Mouse (Mus musculus): ENCODE results near the gene Olfr1287. TPM values are rescaled to one million over a fixed set of nuclear protein-coding genes. Genes with fewer than 3 reads are reported as not detected.

Olfr1287 gene
- total RNA-seq (2021), result not detected
- long read RNA-seq, experiment 1, result 0 reads
- long read RNA-seq, experiment 2, result 0 reads

GRCm38 (mm10) chr2:111448842-111449241 is at the start of gene Olfr1287:
Gene Olfr1287 (plus strand): TSS chr2:111449142.
- no peak for DNase-seq (ENCODE audit: low spot score in 2 of 2)

- no peak for DNase-seq (ENCODE audit: low spot score in 2 of 2)
Measured at GRCm38 (mm10) chr2:111422931-111423330, 26.0 kb upstream of the Olfr1287 start, which contains the start of gene Olfr1286. Gene Olfr1286 (minus strand): TSS chr2:111423115.

GRCm38 (mm10) chr2:111473801-111474200 is 24.9 kb downstream of the Olfr1287 start, which contains the start of gene Olfr1288:
Gene Olfr1288 (plus strand): TSS chr2:111474101.
- no peak for DNase-seq (ENCODE audit: low spot score in 2 of 2)

- no peak for DNase-seq (ENCODE audit: low spot score in 2 of 2)
Measured at GRCm38 (mm10) chr2:111480519-111480918, 31.6 kb downstream of the Olfr1287 start, which contains the start of gene Olfr1289. Gene Olfr1289 (plus strand): TSS chr2:111480819.

- no peak for DNase-seq (ENCODE audit: low spot score in 2 of 2)
Measured at GRCm38 (mm10) chr2:111493729-111494128, 44.8 kb downstream of the Olfr1287 start, which contains the start of gene Olfr1290. Gene Olfr1290 (minus strand): TSS chr2:111493829.

GRCm38 (mm10) chr2:111496880-111497279 is 47.9 kb downstream of the Olfr1287 start, which contains the start of gene Olfr1291-ps1:
Gene Olfr1291-ps1 (plus strand): TSS chr2:111497180.
- no peak for DNase-seq (ENCODE audit: low spot score in 2 of 2)

Other genes with a start within 250 kb of the Olfr1287 start
- not detected for gene 4930430A15Rik, start 219.5 kb upstream of the Olfr1287 start, total RNA-seq (2021)
- gene Olfr1275, start 213.9 kb upstream of the Olfr1287 start, total RNA-seq (2021), result not detected
- not detected for gene Olfr1276, start 194.6 kb upstream of the Olfr1287 start, total RNA-seq (2021)
- not detected for gene Olfr1277, start 175.0 kb upstream of the Olfr1287 start, total RNA-seq (2021)
- not detected for gene Olfr1278, start 159.0 kb upstream of the Olfr1287 start, total RNA-seq (2021)
- not detected for gene Olfr1279, start 148.5 kb upstream of the Olfr1287 start, total RNA-seq (2021)
- not detected for gene Olfr1280, start 135.1 kb upstream of the Olfr1287 start, total RNA-seq (2021)
- not detected for gene Olfr1281, start 122.6 kb upstream of the Olfr1287 start, total RNA-seq (2021)
- not detected for gene Olfr1282, start 113.1 kb upstream of the Olfr1287 start, total RNA-seq (2021)
- not detected for gene Olfr1283, start 82.4 kb upstream of the Olfr1287 start, total RNA-seq (2021)
- gene Olfr1284, start 73.6 kb upstream of the Olfr1287 start, total RNA-seq (2021), result not detected
- not detected for gene Olfr1286, start 26.0 kb upstream of the Olfr1287 start, total RNA-seq (2021)
- gene Olfr1288, start 25.0 kb downstream of the Olfr1287 start, total RNA-seq (2021), result not detected
- not detected for gene Olfr1289, start 31.7 kb downstream of the Olfr1287 start, total RNA-seq (2021)
- gene Olfr1290, start 44.7 kb downstream of the Olfr1287 start, total RNA-seq (2021), result not detected
- gene Olfr1291-ps1, start 48.0 kb downstream of the Olfr1287 start, total RNA-seq (2021), result not detected
- not detected for gene Olfr1293-ps, start 76.1 kb downstream of the Olfr1287 start, total RNA-seq (2021)
- gene Olfr1294, start 91.1 kb downstream of the Olfr1287 start, total RNA-seq (2021), result not detected
- gene Olfr1295, start 120.5 kb downstream of the Olfr1287 start, total RNA-seq (2021), result not detected
- gene Olfr1297, start 177.4 kb downstream of the Olfr1287 start, total RNA-seq (2021), result not detected
- gene Olfr1298, start 200.1 kb downstream of the Olfr1287 start, total RNA-seq (2021), result not detected
- gene Olfr1299, start 212.3 kb downstream of the Olfr1287 start, total RNA-seq (2021), result not detected